Mouse (Mus musculus): ENCODE measurements around the gene Arvcf. TPM values are rescaled to one million over a fixed set of nuclear protein-coding genes. Genes with fewer than 3 reads are reported as not detected.

Arvcf gene
- polyA plus RNA-seq, 1 experiment from 2014 or later: 115 TPM

DNA sequence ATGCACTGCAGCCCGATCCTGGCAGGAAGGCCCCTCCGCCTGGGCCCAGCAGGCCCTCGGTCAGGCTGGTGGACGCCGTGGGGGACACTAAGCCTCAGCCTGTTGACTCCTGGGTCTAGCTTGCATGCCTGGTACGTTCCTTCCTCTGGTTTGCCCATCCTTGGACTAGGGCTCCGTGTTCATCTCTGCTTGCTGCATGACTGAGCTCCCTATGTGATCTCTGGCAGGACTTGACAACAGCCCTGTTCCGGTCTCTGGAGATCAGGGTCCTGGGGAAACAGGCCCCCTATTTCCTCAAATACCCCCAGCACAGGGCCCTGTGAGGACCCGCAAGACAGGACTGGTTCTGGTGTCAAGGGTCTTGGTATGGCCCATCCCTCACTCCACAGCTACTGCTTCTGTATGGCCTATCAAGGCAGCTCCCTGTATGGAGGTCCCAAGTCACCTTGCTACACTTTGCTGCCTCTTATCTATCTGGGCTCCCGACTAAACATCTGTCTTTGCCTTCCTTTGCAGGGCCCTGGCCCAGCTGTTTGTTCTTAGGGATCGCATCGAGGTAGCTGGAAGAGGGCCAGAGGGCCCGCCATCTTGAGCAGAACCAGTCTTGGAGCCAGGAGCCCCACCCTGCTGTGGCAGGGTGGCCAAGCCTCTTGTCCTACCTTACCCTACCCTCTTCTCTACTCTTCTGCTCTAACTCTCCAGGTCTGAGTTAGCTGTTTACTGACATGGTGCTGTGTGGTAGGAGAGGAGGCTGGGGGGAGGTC, 57.3 kb downstream of the Arvcf start:
- H3K4me3 ChIP-seq (replicated peaks): no peak overlapping the region
- no peaks in the 10 kb centered on the region for H3K27me3 ChIP-seq
- peak overlapping the region; percentile 42 for H3K27ac ChIP-seq
- H3K4me2 ChIP-seq: no peak overlapping the region
- no peaks in the 10 kb centered on the region for H3K9me3 ChIP-seq
- H3K4me1 ChIP-seq: peaks cover 23% of the 10 kb centered on the region
- WGBS: 90% methylated on average over 13 of the region's 13 CpGs
- no peak for ATAC-seq (ENCODE audit: low FRiP score)
- no peak overlapping the region for H3K9ac ChIP-seq
- peaks cover 83% of the 10 kb centered on the region for H3K36me3 ChIP-seq (replicated peaks)

DNA sequence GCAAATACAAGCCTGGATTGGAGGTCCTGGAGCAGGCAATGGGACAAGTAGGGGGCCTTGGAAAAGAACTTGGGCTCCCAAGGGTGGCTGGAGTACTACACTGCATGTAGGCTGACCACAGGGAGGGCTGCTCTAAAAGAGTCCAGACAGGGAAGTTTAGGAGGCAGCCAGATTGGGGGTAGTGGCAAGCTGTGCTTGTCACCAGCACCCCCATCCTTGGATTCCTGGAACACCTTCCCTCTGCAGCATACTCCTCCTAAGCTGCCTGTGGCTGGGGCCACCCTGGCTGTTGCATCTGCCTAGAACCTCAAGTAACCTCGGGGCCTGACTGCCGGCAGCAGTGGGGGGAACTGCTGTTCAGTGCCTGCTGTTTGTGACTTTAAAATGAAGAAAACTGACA, 57.9 kb downstream of the Arvcf start:
- H3K9ac ChIP-seq: no peak overlapping the region
- H3K36me3 ChIP-seq (replicated peaks): peaks cover 85% of the 10 kb centered on the region

DNA sequence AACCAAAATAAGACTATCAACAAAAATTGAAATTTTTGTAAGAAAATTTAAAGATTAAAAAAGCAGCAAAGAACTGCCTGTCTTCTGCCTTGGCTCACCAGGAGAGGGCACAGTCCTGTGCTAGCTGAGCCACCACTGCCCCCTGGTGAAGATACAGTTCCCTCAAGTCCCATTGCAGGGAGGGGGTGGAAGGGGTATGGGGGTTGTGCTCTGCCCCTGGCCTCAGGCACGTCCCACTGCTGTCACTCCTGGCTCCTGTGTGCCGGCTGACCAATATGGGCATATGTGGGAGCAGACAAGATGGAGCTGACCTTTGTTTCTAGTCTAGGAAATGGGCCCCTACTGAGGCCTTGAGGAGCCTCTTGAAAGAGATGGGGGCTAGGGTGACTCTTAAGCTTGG, 58.3 kb downstream of the Arvcf start:
- WGBS: 25% methylated on average over 2 of the region's 2 CpGs
- H3K4me2 ChIP-seq: no peak overlapping the region
- ATAC-seq (ENCODE audit: low FRiP score): peak; percentile 49; the same call in 1 of the 2 replicates
- peaks cover 23% of the 10 kb centered on the region for H3K4me1 ChIP-seq
- peaks cover 82% of the 10 kb centered on the region for H3K36me3 ChIP-seq (replicated peaks)
- H3K27ac ChIP-seq: peak overlapping the region; percentile 61
- no peaks in the 10 kb centered on the region; the same call in 1 of the 2 replicates for H3K27me3 ChIP-seq
- no peaks in the 10 kb centered on the region for H3K9me3 ChIP-seq
- H3K4me3 ChIP-seq (replicated peaks): no peak overlapping the region
- H3K9ac ChIP-seq: peak overlapping the region; percentile 7; the same call in 1 of the 2 replicates

More for the DNA sequence above, 57.9 kb downstream of the Arvcf start:
- no peaks in the 10 kb centered on the region; the same call in 1 of the 2 replicates for H3K27me3 ChIP-seq
- 64% methylated on average over 2 of the region's 2 CpGs for WGBS
- H3K4me2 ChIP-seq: no peak overlapping the region
- peaks cover 23% of the 10 kb centered on the region for H3K4me1 ChIP-seq
- peak overlapping the region; percentile 42; the same call in 1 of the 2 replicates for H3K27ac ChIP-seq
- H3K9me3 ChIP-seq: no peaks in the 10 kb centered on the region
- no peak overlapping the region for H3K4me3 ChIP-seq (replicated peaks)
- ATAC-seq (ENCODE audit: low FRiP score): no peak

DNA sequence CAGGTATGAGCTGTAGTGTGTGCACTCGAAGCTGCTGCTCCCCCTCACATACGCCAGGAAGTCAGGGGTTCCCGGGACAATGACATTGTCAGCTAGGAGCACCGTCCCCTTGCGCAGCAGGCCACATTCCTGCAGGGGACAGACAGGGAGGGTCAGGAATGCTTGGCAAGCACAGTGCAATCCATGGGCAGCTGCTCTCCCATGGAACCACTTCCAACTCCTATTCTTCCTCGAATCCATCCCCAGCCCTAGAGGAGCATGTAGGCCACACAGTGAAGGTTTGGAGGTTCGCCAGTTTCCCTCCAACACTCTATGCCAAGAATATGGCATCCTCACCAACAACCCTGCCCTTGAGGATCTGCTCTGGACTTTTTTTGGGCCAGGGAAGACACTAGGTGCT, 59.9 kb downstream of the Arvcf start:
- no peak for ATAC-seq (ENCODE audit: low FRiP score)
- no peak overlapping the region for H3K4me2 ChIP-seq
- no peak overlapping the region for H3K9ac ChIP-seq
- H3K27ac ChIP-seq: peak overlapping the region; percentile 36; the same call in 1 of the 2 replicates
- H3K9me3 ChIP-seq: no peaks in the 10 kb centered on the region
- H3K27me3 ChIP-seq: no peaks in the 10 kb centered on the region; the same call in 1 of the 2 replicates
- WGBS: 81% methylated on average over 7 of the region's 7 CpGs
- peaks cover 66% of the 10 kb centered on the region for H3K36me3 ChIP-seq (replicated peaks)
- H3K4me3 ChIP-seq (replicated peaks): no peak overlapping the region
- H3K4me1 ChIP-seq: peaks cover 22% of the 10 kb centered on the region

DNA sequence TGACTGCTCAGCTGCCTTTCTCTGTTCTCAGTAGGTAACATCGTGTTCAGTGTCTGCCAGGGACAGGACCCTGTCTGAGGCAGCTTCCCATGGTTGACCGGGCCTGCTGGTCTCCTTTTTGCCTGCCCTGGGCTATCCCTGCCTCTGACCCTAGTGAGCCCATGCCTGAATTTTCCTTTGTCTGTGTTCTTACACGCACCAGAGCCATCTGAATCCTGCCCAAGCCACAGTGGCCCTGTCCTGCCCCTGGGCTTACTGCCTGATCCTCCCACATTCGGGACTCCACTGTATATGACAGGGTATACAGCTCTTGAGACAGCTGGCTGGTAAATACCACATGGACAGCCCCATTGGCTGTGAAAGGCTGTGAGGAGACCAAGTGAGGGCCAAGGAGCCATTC, 61.8 kb downstream of the Arvcf start:
- peaks cover 47% of the 10 kb centered on the region for H3K36me3 ChIP-seq (replicated peaks)
- 72% methylated on average over 4 of the region's 4 CpGs for WGBS
- H3K4me3 ChIP-seq (replicated peaks): no peak overlapping the region
- H3K9ac ChIP-seq: no peak overlapping the region
- ATAC-seq (ENCODE audit: low FRiP score): no peak
- H3K27me3 ChIP-seq: no peaks in the 10 kb centered on the region; the same call in 1 of the 2 replicates
- peaks cover 22% of the 10 kb centered on the region for H3K4me1 ChIP-seq
- no peak overlapping the region for H3K27ac ChIP-seq
- no peaks in the 10 kb centered on the region for H3K9me3 ChIP-seq
- H3K4me2 ChIP-seq: no peak overlapping the region

DNA sequence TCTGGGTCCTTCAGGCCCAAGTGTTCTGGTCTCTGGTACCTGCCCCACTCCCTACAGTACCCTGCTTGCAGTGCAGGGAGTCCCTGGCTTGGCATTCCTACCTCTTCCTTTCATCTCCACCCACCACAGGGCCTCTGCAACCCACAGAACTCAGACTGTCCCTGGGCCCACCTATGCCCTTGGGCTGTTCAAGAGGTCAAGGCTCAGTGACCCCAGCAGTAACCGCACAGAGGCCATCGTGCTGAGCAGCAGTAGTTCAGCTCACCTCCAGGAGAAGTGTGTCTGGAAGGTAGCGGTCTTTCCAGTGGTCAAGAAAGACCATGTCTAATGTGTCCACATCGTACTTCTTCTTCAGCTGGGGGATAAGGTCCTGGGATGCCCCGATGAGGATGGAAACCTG, 62.4 kb downstream of the Arvcf start:
- H3K9ac ChIP-seq: 0 out of 2 replicates have a peak overlapping the region, but pooled peaks have one; percentile 12
- no peaks in the 10 kb centered on the region; the same call in 1 of the 2 replicates for H3K27me3 ChIP-seq
- peaks cover 43% of the 10 kb centered on the region for H3K36me3 ChIP-seq (replicated peaks)
- peak overlapping the region; percentile 36; the same call in 1 of the 2 replicates for H3K27ac ChIP-seq
- no peak overlapping the region for H3K4me3 ChIP-seq (replicated peaks)
- H3K4me1 ChIP-seq: peaks cover 22% of the 10 kb centered on the region
- no peaks in the 10 kb centered on the region for H3K9me3 ChIP-seq
- ATAC-seq (ENCODE audit: low FRiP score): no peak
- 79% methylated on average over 5 of the region's 5 CpGs for WGBS
- no peak overlapping the region for H3K4me2 ChIP-seq

DNA sequence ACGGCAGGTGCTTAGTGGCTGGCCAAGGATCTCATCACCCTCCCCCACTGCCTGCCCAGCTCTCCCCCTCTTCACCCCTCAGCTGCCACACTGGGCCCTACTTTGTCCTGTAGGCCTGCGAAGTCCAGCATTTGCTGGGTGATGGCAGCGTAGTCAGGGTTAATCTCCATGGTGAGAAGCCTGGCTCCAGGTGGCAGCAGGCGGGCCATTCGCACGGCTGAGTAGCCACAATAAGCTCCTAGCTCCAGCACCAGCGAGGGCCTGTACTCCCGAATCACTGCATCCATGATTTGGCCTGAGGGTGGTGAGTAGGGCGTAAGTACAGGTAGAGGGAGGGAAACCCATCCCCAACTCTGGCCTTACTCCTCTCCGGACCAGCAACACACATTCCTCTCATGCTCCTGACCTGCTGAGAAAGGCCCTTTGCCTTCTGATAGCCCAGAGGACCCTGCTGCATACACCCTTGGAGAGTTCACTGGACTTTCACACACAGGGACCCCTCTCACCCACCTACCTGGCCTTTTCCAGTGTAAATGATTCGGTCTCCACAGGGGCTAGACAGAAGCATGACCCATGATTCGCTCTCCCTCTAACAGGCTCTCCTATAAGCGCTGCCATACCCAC, 63.2 kb downstream of the Arvcf start:
- Histone ChIP-seq H3K36me3 (replicated peaks) (peaks cover 38% of the 10 kb centered on the region), H3K9ac (0 out of 2 replicates have a peak overlapping the region, but pooled peaks have one; percentile 12), H3K4me2 (no peak overlapping the region), H3K4me1 (peaks cover 22% of the 10 kb centered on the region), H3K4me3 (replicated peaks) (no peak overlapping the region), H3K9me3 (no peaks in the 10 kb centered on the region), H3K27me3 (no peaks in the 10 kb centered on the region; the same call in 1 of the 2 replicates), H3K27ac (peak overlapping the region; percentile 36; the same call in 1 of the 2 replicates)
- 62% methylated on average over 13 of the region's 13 CpGs for WGBS
- no peak for ATAC-seq (ENCODE audit: low FRiP score)

DNA sequence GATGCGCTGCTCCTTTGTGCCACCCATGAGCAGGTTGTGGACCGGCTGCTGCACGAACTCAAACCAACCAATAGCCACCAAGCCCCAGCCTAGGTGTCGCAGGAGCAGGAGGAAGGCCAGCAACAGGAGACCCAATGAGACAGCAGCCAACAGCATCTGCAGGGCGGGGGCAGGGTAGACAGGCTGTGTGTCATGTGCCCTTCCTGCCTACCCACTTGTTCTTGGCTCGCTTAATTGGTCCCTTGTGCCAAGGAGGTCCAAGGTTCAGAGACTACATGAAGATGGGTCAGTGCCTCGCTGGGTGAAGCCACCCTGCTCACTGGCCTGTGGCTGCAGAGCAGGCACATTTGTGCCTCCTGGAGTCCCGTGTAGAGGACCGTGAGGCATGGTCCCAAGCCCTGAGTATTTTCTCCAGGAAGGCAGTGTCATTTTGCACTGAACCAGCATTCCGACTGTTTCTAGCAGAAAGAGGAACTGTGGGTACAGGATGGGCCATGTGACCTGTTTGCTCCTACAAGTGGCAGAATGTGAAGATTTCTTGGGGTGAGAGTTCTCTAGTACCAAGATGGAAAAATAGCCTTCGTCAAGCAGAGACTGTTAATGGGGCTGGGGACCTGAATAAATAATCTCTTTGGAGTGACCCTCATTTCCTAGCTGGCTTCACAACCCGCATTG, 64.0 kb downstream of the Arvcf start:
- no peak overlapping the region for H3K4me2 ChIP-seq
- no peak overlapping the region for H3K4me3 ChIP-seq (replicated peaks)
- 85% methylated on average over 12 of the region's 12 CpGs for WGBS
- peaks cover 36% of the 10 kb centered on the region for H3K36me3 ChIP-seq (replicated peaks)
- no peaks in the 10 kb centered on the region for H3K9me3 ChIP-seq
- ATAC-seq (ENCODE audit: low FRiP score): no peak
- H3K9ac ChIP-seq: no peak overlapping the region
- H3K27me3 ChIP-seq: no peaks in the 10 kb centered on the region; the same call in 1 of the 2 replicates
- H3K27ac ChIP-seq: no peak overlapping the region
- H3K4me1 ChIP-seq: peaks cover 19% of the 10 kb centered on the region

DNA sequence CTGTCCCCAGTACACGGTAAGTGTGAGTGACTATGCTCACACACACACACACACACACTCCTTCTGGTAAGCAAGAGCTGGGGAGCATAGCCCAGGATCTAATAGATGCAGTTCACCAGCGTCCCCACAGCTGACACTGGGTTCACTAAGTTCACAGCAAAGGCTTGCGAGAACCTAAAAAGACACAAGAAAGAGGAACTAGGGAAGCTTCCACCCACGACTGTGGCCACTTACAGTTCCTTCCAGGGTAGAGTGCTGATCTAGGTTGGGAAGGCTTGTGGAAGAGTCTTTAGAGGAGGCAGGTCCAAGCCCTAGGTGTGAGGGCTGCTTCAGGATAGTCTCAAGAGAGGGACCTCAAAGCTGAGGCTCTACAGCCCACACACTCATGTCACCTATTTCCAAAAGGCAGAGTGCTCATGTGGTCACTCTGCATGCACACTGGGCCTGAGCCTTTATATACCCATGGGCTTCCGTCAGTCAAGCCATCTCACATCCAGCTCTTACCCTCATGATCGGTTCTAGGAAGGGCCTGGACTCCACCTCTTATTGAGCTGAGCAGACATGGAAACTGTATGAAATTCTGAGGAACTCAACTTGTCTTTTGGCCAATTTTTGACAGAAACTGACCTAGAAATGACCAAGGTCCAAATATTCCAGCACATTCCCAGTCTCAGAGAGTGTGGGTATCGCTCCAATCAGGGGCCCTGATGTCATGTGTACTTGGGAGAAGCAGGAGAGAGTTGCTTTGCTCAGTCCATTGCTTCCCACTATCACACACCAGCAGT, 65.2 kb downstream of the Arvcf start:
- 89% methylated on average over 7 of the region's 7 CpGs for WGBS
- Histone ChIP-seq H3K27ac (no peak overlapping the region), H3K36me3 (replicated peaks) (peaks cover 33% of the 10 kb centered on the region), H3K4me3 (replicated peaks) (no peak overlapping the region), H3K9me3 (no peaks in the 10 kb centered on the region), H3K27me3 (no peaks in the 10 kb centered on the region; the same call in 1 of the 2 replicates), H3K4me2 (no peak overlapping the region), H3K9ac (no peak overlapping the region), H3K4me1 (peaks cover 19% of the 10 kb centered on the region)
- no peak for ATAC-seq (ENCODE audit: low FRiP score)

DNA sequence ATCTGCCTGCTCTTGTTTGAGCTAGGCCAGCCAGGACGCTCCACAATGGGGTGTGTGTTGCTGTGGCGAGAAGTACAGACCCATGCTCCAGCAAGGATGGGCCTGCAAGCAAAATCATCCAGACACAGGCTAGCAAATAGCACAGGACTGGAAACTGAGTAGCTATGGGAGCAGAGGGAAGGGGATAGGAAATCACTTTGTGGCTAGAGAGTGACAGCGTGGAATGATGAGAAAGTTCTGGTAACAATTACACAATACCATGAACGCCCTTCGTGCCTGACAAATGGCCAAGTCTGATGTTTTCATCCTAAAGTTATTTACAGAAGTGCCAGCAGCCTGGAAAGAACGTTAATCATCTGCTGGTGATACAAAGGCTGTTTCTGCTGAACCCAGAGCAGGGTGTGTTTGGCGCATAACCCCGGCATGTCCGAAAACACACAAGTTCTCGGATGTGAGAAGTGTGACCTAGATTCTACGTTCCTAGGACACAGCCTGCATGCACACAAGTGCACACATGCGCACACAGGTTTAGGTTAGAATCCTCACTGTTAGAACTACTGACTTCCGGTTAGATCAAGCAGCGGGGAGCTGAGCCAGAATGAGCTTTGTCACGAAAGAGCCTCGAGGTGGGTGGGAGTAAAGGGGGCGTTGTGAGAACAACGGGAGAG, 68.2 kb downstream of the Arvcf start:
- no peak for ATAC-seq (ENCODE audit: low FRiP score)
- Histone ChIP-seq H3K4me2 (no peak overlapping the region), H3K9ac (no peak overlapping the region), H3K9me3 (no peaks in the 10 kb centered on the region), H3K4me3 (replicated peaks) (no peak overlapping the region), H3K27ac (no peak overlapping the region), H3K4me1 (peaks cover 11% of the 10 kb centered on the region), H3K36me3 (replicated peaks) (peaks cover 13% of the 10 kb centered on the region), H3K27me3 (no peaks in the 10 kb centered on the region)
- 82% methylated on average over 18 of the region's 18 CpGs for WGBS

DNA sequence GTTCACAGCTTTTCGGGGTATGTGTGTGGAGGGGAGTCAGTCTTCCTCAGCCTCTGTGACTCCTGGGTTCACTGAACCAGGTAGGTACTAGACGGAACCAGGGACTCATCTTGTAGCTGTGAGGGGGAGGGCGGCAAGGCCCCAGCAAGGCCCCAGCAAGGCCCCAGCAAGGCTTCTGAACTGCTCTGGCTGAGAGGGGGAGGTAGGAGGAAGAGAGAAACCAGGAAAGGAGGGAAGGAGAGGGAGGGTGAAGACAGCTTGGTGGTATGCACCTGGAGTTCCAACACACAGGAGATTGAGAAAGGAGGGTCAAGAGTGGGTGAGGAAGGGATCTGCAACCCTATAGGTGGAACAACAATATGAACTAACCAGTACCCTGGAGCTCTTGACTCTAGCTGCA, 68.9 kb downstream of the Arvcf start:
- no peaks in the 10 kb centered on the region for H3K27me3 ChIP-seq
- H3K9me3 ChIP-seq: no peaks in the 10 kb centered on the region
- H3K27ac ChIP-seq: no peak overlapping the region
- no peak overlapping the region for H3K4me2 ChIP-seq
- H3K36me3 ChIP-seq (replicated peaks): peaks cover 13% of the 10 kb centered on the region
- H3K4me3 ChIP-seq (replicated peaks): no peak overlapping the region
- 87% methylated on average over 3 of the region's 3 CpGs for WGBS
- no peak overlapping the region for H3K9ac ChIP-seq
- peaks cover 5% of the 10 kb centered on the region for H3K4me1 ChIP-seq
- ATAC-seq (ENCODE audit: low FRiP score): no peak
